Mouse (Mus musculus) embryonic facial prominence, embryonic 13.5 days (tissue): ENCODE measurements around the gene Tbc1d22a. TPM values are rescaled to one million over a fixed set of nuclear protein-coding genes. Genes with fewer than 3 reads are reported as not detected.

ENCODE experiments used
- ATAC-seq: fragments of 200-750 bp; cut with Nextera tagmentation; 2 replicates; pipeline ENCODE4 v1.8.0; 2017; ENCODE audit warnings: low read depth; ENCODE audit not compliant: insufficient number of reproducible peaks, insufficient read depth, low FRiP score, low TSS enrichment
- H3K27ac ChIP-seq: fragments of 300-500 bp; sonication (generic); 2 replicates; pipeline ENCODE4 v1.5.1; 2015; ENCODE audit warnings: moderate library complexity, mild to moderate bottlenecking, inconsistent platforms
- H3K27me3 ChIP-seq: fragments of 300-500 bp; sonication (generic); 2 replicates; pipeline ENCODE4 v1.6.1; 2015; ENCODE audit warnings: mild to moderate bottlenecking, inconsistent platforms
- H3K36me3 ChIP-seq: fragments of 300-500 bp; sonication (generic); 2 replicates; pipeline ENCODE4 v1.6.1; 2015; ENCODE audit warnings: mild to moderate bottlenecking, inconsistent platforms
- H3K4me1 ChIP-seq: fragments of 300-500 bp; sonication (generic); 2 replicates; pipeline ENCODE4 v1.6.1; 2015; ENCODE audit warnings: inconsistent platforms
- H3K4me2 ChIP-seq: fragments of 300-500 bp; sonication (generic); 2 replicates; pipeline ENCODE4 v1.6.1; 2015; ENCODE audit warnings: moderate library complexity, mild to moderate bottlenecking, inconsistent platforms
- H3K4me3 ChIP-seq: fragments of 300-500 bp; sonication (generic); 2 replicates; pipeline ENCODE4 v1.5.1; 2015; ENCODE audit warnings: mild to moderate bottlenecking, inconsistent platforms
- H3K9ac ChIP-seq: fragments of 300-500 bp; sonication (generic); 2 replicates; pipeline ENCODE4 v1.6.1; 2015; ENCODE audit warnings: mild to moderate bottlenecking, inconsistent platforms
- H3K9me3 ChIP-seq: fragments of 300-500 bp; sonication (generic); 2 replicates; pipeline ENCODE4 v1.6.1; 2016; ENCODE audit warnings: inconsistent platforms
- WGBS: fragments of 180-500 bp; shearing (Covaris S2); methylation state at CpG from one replicate; pipeline ENCODE4 v1.1.7; 2015; ENCODE audit warnings: mixed read lengths; 5-methylcytosine and 5-hydroxymethylcytosine counted together
- polyA plus RNA-seq: library from polyadenylated mRNA; unstranded; fragments of >200 nt; fragmentation: Nextera tagmentation; extraction: Ambion mirVana; gene quantifications from 2 replicates; pipeline ENCODE4 v1.2.1, GENCODE M21; 2015

The Tbc1d22a gene
- polyA plus RNA-seq, 1 experiment from 2014 or later: 10.8 TPM

DNA sequence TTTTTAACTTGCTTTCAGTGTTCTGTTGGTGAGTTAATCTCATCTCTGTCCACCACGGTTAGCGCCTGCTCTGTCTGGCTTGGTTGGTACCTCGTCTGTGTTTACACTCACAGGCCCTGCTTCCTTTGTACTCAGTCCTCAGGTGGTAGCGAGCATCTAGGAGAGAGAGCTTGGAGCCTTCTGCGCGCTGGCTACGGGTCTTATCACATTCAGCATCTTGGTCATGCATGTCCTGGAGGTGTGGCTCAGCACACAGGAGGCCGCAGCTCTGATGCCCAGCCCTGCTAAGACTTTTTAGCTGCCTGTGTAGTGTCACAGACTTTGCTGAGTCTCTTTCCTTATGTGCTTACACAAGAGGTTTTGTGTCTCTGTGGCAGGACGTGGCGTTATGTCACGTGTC, 15.4 kb downstream of the Tbc1d22a start:
- H3K4me2 ChIP-seq: no peak overlapping the region
- no peak for ATAC-seq
- H3K4me3 ChIP-seq: no peak overlapping the region
- H3K9ac ChIP-seq: no peak overlapping the region
- H3K4me1 ChIP-seq: no peaks in the 10 kb centered on the region; the same call in 1 of the 2 replicates
- 79% methylated on average over 11 of the region's 11 CpGs for WGBS
- H3K27ac ChIP-seq: no peak overlapping the region
- H3K36me3 ChIP-seq: no peaks in the 10 kb centered on the region
- no peaks in the 10 kb centered on the region for H3K9me3 ChIP-seq
- no peaks in the 10 kb centered on the region for H3K27me3 ChIP-seq

DNA sequence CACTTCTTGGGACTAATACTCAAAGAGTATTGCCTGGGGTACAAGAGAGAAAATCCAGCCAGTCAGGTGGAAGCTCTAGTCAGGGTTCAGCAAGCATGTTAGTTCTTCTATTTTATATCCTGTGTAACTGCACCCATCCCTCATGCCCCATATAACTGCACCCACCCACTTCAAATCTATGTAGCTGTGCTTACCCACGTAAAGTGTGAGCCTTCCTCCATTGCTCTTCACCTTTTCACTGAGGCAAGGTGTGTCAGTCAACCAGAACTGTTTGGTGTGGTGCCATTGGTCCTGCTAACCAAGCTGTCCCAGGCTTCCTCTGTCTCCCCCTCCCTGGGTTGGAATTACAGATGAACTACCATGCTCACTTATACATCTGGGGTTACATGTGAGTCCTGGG, 16.9 kb downstream of the Tbc1d22a start:
- Histone ChIP-seq H3K27me3 (no peaks in the 10 kb centered on the region), H3K9ac (no peak overlapping the region), H3K4me2 (no peak overlapping the region), H3K27ac (no peak overlapping the region), H3K4me1 (no peaks in the 10 kb centered on the region; the same call in 1 of the 2 replicates), H3K9me3 (no peaks in the 10 kb centered on the region), H3K36me3 (peaks cover 7% of the 10 kb centered on the region), H3K4me3 (no peak overlapping the region)
- no peak for ATAC-seq
- WGBS: 91% methylated on average over 1 of the region's 1 CpGs

DNA sequence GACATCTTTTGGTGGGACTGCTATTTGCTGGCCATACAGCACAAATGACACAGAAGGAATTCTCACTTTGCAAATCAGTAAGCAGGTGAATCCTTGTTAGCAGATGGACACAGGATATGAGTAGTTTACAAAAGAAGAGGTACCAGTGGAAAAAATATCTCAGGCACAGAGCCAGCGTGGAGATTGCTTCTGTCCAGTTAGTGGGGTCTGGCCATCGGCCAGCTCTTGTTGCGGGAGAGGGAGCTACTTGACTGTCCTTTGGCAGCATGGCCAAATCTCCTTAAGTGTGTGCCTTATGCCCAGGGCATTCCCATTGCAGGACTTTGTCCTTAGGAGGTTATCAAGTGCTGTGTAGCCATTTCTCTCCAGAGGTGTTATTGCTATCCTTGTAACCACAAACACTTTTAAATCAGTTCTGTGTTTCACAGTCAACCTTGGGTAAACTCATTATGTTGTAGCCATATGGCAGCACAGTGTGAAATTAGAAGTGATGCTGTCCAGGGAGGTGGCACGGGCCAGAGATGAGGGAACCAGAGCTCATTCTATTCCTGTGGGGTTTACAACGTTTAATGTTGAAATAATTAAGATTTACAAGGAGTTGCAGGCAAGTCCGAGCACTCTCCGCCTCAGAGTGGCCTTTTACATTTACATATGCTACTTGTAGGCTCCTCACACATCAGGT, 17.7 kb downstream of the Tbc1d22a start:
- Histone ChIP-seq H3K9ac (no peak overlapping the region), H3K4me3 (no peak overlapping the region), H3K36me3 (peaks cover 7% of the 10 kb centered on the region), H3K4me1 (no peaks in the 10 kb centered on the region; the same call in 1 of the 2 replicates), H3K9me3 (no peaks in the 10 kb centered on the region), H3K27me3 (no peaks in the 10 kb centered on the region), H3K4me2 (no peak overlapping the region), H3K27ac (no peak overlapping the region)
- no peak for ATAC-seq
- 76% methylated on average over 7 of the region's 7 CpGs for WGBS

DNA sequence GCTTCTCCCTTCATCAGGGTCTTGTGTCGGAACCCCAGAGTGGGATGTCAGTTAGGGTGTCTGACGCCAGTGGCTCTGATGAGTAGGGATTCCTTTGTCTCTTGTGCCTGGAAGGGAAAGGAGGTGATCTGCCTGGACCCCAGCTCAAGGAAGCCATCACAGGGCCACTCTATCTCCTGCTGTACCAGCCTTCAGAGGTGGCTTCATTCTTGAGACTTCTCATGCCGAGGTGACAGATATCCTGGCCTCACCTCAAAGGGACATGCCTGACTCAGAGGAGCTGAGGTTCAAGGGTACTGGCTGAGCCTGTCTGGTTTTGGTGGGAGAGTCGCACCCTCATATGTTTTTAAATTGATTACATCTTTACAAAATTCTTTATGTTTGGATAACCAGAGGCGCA, 19.7 kb downstream of the Tbc1d22a start:
- H3K4me3 ChIP-seq: no peak overlapping the region
- WGBS: 82% methylated on average over 5 of the region's 5 CpGs
- no peak overlapping the region for H3K27ac ChIP-seq
- H3K36me3 ChIP-seq: peaks cover 8% of the 10 kb centered on the region
- ATAC-seq: no peak
- H3K4me2 ChIP-seq: no peak overlapping the region
- no peaks in the 10 kb centered on the region; the same call in 1 of the 2 replicates for H3K4me1 ChIP-seq
- H3K27me3 ChIP-seq: no peaks in the 10 kb centered on the region
- H3K9me3 ChIP-seq: no peaks in the 10 kb centered on the region
- no peak overlapping the region for H3K9ac ChIP-seq

DNA sequence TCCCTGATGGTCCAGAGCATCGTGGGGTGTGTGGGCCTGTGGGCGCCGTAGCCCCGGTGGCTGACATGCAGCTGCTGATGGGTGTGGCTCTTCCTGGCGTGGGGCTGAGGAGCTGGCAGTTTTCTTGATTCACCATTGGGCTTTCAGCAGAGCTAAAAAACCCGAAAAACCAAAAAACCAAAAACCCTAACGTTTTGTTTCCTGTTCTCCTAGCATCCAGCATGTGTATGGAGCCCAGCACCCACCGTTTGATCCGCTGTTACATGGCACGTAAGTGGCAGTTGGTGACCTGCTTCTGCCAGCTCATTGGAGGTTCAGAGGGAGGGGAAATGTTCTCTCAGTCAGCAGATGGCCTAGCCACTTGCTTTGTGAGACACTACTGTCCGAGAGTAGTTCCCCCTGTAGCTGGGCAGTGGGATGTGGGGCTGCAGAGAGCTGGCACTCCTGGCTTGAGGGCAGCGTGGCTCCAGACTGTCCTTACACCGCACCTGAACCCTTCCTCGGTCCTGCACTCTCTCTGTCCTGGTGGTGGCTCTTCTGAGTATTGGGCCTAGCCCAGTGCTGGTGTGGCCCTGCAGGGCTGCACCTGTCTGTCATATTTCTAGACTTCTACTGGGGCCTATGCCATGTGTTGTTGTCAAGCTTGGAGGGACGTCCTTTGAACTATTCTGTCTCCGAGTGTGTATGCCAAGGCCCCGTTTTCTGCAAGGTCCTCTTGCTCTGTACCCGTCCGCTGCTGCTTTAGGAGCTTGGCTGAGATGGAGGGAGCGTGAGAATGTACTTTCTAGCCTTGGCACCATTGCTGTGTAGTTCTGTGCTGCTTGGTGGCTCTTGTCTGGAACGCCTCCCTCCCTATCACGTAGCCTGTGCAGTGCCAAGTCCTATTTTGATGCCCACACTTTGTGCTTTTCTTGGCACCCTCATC, 20.5 kb downstream of the Tbc1d22a start:
- Histone ChIP-seq H3K9me3 (no peaks in the 10 kb centered on the region), H3K27me3 (no peaks in the 10 kb centered on the region), H3K27ac (no peak overlapping the region), H3K4me2 (no peak overlapping the region), H3K36me3 (peaks cover 15% of the 10 kb centered on the region), H3K4me3 (no peak overlapping the region), H3K9ac (no peak overlapping the region), H3K4me1 (no peaks in the 10 kb centered on the region; the same call in 1 of the 2 replicates)
- WGBS: 80% methylated on average over 22 of the region's 22 CpGs
- no peak for ATAC-seq

DNA sequence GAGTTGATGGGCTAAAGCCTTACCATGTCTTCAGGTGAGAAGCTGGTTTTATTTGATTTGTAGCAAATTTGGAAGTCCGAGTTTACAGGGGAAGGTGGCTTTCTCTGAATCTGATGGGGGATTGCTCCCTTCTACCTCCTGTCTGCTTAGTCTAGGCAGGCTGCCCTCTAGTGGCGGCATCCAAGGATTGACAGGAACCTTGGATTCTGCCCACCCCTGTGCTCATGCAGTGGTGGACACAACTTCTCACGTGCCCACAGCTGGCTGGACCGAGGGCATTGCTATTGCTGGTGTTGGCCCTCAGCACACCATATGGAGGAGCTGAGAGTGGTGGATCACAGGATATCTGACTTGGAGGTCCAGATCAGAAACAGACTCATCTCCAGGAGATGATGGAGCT, 22.0 kb downstream of the Tbc1d22a start:
- Histone ChIP-seq H3K27me3 (no peaks in the 10 kb centered on the region), H3K9me3 (no peaks in the 10 kb centered on the region), H3K4me3 (no peak overlapping the region), H3K27ac (no peak overlapping the region), H3K4me2 (no peak overlapping the region), H3K4me1 (no peaks in the 10 kb centered on the region; the same call in 1 of the 2 replicates), H3K36me3 (peaks cover 22% of the 10 kb centered on the region), H3K9ac (no peak overlapping the region)
- 41% methylated on average over 4 of the region's 4 CpGs for WGBS
- no peak for ATAC-seq

DNA sequence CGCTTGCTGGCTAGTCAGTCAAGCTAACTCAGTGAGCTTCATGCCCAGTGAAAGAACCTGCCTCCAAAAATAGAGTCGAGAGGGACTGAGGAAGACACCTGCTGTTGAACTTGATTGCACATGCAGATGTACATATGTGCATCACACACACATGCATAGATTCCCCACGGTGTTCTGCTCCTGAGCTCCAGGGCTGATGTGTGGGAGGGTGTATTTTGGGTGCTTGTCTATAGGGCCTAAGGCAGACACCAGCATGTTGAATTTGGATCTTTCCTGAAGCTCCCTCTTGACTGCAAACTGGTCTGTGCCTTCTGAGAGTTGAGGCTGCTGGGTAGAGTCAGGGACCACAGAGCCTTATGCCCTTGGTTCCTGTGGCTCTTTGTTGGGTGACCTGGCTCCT, 23.8 kb downstream of the Tbc1d22a start:
- no peak overlapping the region for H3K9ac ChIP-seq
- no peak overlapping the region for H3K4me3 ChIP-seq
- H3K36me3 ChIP-seq: peaks cover 22% of the 10 kb centered on the region
- no peaks in the 10 kb centered on the region for H3K27me3 ChIP-seq
- H3K4me2 ChIP-seq: no peak overlapping the region
- no peaks in the 10 kb centered on the region; the same call in 1 of the 2 replicates for H3K4me1 ChIP-seq
- WGBS: 85% methylated on average over 3 of the region's 3 CpGs
- no peaks in the 10 kb centered on the region for H3K9me3 ChIP-seq
- no peak for ATAC-seq
- no peak overlapping the region for H3K27ac ChIP-seq

DNA sequence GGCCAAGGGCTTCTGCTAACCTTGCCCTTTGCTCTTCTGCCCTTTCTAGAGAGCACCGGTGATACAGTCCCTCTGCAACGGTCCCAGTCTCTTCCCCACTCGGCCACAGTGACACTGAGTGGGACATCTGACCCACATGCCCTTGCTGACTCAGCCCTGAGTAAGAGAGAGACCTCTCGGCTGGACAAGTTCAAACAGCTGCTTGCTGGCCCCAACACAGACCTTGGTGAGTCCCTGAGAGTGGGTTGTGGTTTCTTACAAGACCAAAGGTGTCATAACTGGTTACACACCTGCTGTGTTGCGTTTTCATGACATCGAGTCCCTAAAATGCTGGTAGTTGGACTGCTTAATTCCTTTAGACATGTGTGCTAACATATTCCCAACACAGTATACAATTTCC, 24.8 kb downstream of the Tbc1d22a start:
- H3K27me3 ChIP-seq: no peaks in the 10 kb centered on the region
- peaks cover 22% of the 10 kb centered on the region for H3K36me3 ChIP-seq
- no peak overlapping the region for H3K27ac ChIP-seq
- no peaks in the 10 kb centered on the region; the same call in 1 of the 2 replicates for H3K4me1 ChIP-seq
- no peak overlapping the region for H3K4me3 ChIP-seq
- H3K4me2 ChIP-seq: no peak overlapping the region
- WGBS: 84% methylated on average over 6 of the region's 6 CpGs
- H3K9me3 ChIP-seq: no peaks in the 10 kb centered on the region
- no peak for ATAC-seq
- no peak overlapping the region for H3K9ac ChIP-seq

DNA sequence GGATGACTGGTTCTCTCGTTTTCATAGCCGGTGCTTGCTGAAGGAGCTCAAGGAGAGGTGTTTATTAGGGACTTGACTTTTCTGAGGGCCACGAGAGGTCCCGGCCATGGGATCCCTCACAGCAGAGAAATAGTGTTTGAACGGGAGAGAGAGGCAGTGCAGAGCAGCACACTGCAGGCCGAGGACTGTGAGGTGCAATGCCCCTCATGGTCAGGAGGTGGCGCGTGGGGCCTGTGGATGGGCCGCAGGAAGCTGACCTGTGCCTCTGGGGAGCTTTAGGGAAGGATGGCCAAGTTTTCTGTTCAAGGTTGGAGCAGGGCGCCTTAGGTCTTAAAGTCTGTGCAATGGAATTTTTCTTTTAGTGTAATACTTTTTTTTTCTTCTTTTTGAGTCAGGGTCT, 25.5 kb downstream of the Tbc1d22a start:
- H3K4me1 ChIP-seq: no peaks in the 10 kb centered on the region
- no peak overlapping the region for H3K27ac ChIP-seq
- H3K9ac ChIP-seq: no peak overlapping the region
- no peaks in the 10 kb centered on the region for H3K27me3 ChIP-seq
- H3K4me2 ChIP-seq: no peak overlapping the region
- no peaks in the 10 kb centered on the region for H3K9me3 ChIP-seq
- 29% methylated on average over 10 of the region's 10 CpGs for WGBS
- no peak for ATAC-seq
- H3K36me3 ChIP-seq: peaks cover 22% of the 10 kb centered on the region
- H3K4me3 ChIP-seq: no peak overlapping the region

DNA sequence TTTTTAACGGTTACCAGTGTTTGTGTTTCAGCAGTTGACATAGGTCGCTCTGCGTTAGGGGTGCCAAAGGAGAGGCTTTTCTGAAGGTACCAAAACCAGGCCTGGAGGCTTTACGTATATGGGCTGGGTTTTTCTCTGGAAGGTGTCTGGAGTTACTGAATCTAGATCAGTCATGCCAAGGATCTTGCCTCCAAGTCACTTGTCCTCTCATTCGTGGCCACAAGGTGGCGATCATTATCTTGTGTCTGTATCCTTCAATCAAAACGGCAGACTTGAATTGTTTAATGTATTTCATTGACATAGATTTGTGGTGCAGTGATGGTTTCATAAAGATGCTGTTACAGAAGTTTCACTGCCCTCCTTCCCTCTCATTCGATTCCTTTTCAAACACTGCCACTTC, 29.4 kb downstream of the Tbc1d22a start:
- Histone ChIP-seq H3K4me2 (no peak overlapping the region), H3K4me3 (no peak overlapping the region), H3K27ac (no peak overlapping the region), H3K4me1 (no peaks in the 10 kb centered on the region), H3K36me3 (peaks cover 23% of the 10 kb centered on the region), H3K9me3 (no peaks in the 10 kb centered on the region), H3K27me3 (no peaks in the 10 kb centered on the region), H3K9ac (no peak overlapping the region)
- ATAC-seq: no peak
- WGBS: 41% methylated on average over 8 of the region's 8 CpGs

DNA sequence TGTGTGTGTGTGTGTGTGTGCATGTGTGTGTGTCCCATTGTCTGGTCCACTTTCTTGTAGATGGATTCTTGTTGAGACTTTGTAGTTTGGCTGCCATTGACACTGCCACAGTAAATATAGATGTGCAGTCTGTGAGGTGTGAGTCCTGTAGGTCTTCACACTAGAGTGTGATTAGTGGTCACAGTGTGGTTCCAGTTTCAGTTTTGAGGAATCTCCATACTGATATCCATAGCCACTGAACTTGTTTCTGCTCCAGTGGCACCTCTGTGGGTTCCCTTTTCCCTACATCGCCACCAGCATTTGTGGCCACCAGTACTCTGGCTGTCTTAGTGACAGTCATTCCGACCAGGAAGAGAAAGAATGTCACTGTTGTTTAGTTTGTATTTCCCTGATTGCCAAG, 30.1 kb downstream of the Tbc1d22a start:
- WGBS: 91% methylated on average over 2 of the region's 2 CpGs
- H3K27ac ChIP-seq: no peak overlapping the region
- no peaks in the 10 kb centered on the region for H3K4me1 ChIP-seq
- no peak overlapping the region for H3K9ac ChIP-seq
- peaks cover 18% of the 10 kb centered on the region for H3K36me3 ChIP-seq
- ATAC-seq: no peak
- no peak overlapping the region for H3K4me2 ChIP-seq
- H3K27me3 ChIP-seq: no peaks in the 10 kb centered on the region
- H3K4me3 ChIP-seq: no peak overlapping the region
- no peaks in the 10 kb centered on the region for H3K9me3 ChIP-seq

DNA sequence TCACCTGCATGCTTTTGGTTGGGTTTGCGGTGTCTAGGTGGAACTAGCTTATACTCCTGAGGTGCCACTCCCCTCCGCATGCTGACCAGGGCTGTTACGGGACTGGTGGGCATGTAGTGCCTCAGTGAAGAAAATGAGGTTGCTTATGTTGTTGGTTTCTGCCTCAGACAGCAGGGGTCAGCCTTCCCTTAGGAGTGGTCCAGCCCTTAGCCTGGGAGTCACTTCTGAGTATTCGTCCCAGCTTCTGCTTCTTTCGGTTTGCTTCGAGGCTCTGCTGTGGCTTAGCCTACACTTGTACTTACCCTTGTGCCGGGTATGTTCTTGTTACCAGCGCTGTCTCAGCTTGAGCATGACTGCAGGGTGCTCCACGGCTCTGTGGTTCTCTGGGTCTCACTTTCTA, 36.0 kb downstream of the Tbc1d22a start:
- Histone ChIP-seq H3K9me3 (no peaks in the 10 kb centered on the region), H3K27me3 (no peaks in the 10 kb centered on the region), H3K27ac (no peak overlapping the region), H3K4me2 (no peak overlapping the region), H3K4me3 (no peak overlapping the region), H3K9ac (no peak overlapping the region), H3K36me3 (peaks cover 10% of the 10 kb centered on the region; the same call in 1 of the 2 replicates), H3K4me1 (peaks cover 4% of the 10 kb centered on the region; the same call in 1 of the 2 replicates)
- 62% methylated on average over 9 of the region's 9 CpGs for WGBS
- no peak for ATAC-seq
